Mouse (Mus musculus) bone marrow macrophage, adult 2 months (primary cell): ENCODE data around the gene 2410131K14Rik.

Experiments
- CTCF ChIP-seq: IDR thresholded peaks from 2 replicates; pipeline ENCODE4 v1.5.1; 2012; ENCODE audit warnings: low read depth, mild to moderate bottlenecking, low read length, moderate library complexity
- POLR2A ChIP-seq: IDR thresholded peaks from 2 replicates; pipeline ENCODE4 v1.6.1; 2012; ENCODE audit warnings: mild to moderate bottlenecking, low read depth, low read length, borderline replicate concordance

DNA sequence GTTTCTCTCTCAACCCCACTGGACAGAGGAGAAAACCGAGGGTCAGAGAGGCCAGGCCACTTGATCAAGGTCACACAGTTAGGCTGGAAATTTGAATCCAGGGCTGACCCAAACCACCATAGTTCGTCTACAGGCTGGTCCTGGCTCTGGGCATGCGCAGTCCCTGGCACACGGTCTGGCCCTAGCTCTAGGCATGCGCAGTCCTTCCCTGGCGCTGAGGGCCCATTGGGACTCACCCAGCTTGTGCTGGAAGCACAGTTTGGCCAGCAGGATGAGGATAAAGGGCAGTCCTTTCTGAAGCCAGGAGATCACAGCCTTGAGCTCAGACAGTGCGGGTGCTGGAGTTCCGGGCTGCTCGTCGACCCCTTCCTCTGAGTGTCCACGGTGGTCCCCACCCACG is 8.1 kb upstream of the 2410131K14Rik start:
- TF ChIP-seq POLR2A (no peak), CTCF (no peak)
